Mouse (Mus musculus) cerebellum, adult 2 months (tissue): Measurements from ENCODE around the gene Cd7.

Source experiments
- CTCF ChIP-seq: fragments of 200-500 bp; IDR thresholded peaks from 2 replicates; pipeline ENCODE4 v1.5.1; 2011; ENCODE audit warnings: low read depth, mild to moderate bottlenecking, control low read depth, low read length, moderate library complexity, borderline replicate concordance; ENCODE audit not compliant: insufficient read depth
- POLR2A ChIP-seq: fragments of 200-500 bp; IDR thresholded peaks from 2 replicates; pipeline ENCODE4 v1.6.1; 2011; ENCODE audit warnings: low read length, control low read depth, borderline replicate concordance; ENCODE audit not compliant: insufficient read depth

DNA sequence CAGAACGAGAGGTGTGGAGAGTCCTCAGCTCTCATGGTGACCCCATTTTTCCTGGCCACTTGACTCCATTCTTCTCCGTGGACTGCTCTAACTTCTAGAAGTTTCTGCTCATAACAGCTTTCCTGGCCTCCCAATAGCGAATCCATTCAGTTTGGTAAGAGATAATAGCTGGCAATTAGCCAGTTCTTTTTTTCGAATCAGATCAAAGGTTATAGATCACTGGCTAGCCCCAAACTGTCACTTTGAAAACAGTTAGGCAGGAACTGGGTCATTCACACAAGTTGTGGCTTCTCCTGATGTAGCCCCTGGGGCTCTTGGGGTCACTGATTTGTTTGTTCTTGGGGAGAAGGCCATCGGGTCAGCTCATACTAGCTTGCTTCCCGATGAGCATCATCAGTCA, 44.5 kb downstream of the Cd7 start:
- TF ChIP-seq CTCF (no peak), POLR2A (no peak)
